Mouse (Mus musculus) CD4-positive, CD25-positive, alpha-beta regulatory T cell, adult 4 months (primary cell): ENCODE measurements around the gene Cdcp1. TPM values are rescaled to one million over a fixed set of nuclear protein-coding genes. Genes with fewer than 3 reads are reported as not detected.

Source experiments
- ATAC-seq: one replicate; pipeline ENCODE4 v1.8.0; 2017
- polyA plus RNA-seq, 2 experiments: library from polyadenylated mRNA; unstranded; fragments of 100-300 nt; shearing (Covaris generic); gene quantifications; one replicate each; pipeline ENCODE4 v1.2.1; 2017

The Cdcp1 gene
- polyA plus RNA-seq, 2 experiments from 2014 or later = 3.1 to 4.6 TPM

DNA sequence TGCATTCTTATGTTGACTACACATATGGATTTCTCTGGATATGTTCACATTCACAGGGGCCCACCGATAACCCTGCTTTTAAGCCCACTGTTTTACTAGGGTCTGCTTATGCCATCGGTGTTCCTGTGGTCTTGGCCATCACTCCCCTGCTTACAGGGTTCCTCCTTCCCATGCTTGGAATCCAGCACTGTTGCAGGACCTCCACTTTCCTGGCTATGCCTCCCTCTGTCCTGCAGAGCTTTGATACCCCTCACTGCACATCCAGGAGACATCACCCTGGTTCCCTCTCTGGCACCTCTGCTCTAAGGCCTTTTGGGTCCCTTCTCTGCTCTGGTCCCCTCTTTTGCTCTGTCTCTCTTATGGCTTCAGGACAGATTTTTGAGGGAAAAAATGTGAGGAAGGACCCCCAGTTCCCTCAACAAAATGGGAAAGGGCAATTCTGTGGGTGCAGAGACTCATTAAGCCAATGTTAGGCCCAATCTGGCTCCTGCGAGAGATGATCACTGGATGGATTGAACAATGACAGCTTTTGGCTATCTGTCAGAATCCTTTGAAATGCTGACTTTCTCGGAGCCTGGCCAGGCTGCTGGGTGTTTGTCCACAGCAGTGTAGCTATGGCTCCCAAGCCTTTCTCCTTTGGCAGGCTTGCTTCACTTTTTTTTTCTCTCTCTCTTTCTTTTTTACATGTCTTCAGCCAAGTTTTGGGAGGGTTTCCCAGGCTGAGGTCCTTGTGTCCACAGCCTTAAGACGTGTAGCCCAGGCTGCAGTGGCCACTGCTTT is 65.4 kb downstream of the Cdcp1 start, which contains the start of gene Clec3b:
Gene Clec3b (plus strand): TSS at position 706 of the 780 bp plus-strand sequence.
- no peak for ATAC-seq

DNA sequence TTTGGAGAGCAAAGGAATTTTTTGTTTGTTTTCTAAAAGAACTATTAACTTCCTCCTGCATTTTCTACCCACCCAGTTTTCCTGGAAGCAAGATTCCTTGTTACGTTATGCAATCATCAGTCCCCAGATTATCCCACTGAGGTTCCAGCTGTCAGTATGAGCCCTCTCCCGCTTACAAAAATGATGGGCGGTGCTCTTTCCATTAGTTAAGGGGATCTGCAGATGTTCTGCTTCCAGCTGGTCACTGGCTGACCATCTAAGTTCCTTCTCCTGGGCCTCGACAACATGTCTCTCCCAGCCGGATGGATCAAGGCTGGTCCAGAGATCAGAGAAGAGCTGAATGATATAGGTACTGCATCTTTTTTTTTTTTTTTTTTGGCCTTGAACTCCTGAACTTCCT is 67.4 kb downstream of the Cdcp1 start:
- ATAC-seq = no peak

DNA sequence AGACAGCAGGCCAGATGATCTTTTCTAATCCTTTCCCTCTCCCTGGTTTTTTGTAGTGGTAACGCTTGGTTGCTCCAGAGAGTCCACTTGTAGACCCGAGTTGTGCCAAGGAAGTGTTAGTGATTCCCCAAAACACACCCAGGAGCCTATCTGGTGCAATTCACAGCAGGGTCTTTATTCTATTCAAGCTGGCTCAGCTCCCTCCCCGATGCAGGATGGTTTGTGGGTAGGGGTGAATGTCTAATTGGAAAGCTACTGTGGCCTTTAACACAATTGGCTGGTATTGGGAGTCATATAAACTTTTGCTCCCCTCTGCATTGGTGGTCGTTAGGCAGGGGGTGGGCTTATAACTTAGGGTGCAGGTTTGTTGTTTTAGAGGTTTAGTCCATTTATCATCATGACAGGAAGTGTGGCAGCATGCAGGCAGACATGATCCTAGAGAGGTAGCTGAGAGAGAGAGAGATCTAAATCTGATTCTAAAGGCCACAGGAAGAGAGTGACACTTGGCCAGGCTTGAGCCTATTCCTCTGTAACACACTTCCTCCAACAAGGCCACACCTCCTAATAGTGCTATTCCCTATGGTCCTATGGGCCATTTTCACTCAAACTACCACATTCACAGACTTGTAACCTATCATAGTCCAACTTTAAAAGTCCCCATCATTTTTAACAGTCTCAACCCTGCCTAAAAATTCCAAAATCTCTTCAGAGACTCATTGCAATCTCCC is 75.8 kb downstream of the Cdcp1 start:
- ATAC-seq = no peak

DNA sequence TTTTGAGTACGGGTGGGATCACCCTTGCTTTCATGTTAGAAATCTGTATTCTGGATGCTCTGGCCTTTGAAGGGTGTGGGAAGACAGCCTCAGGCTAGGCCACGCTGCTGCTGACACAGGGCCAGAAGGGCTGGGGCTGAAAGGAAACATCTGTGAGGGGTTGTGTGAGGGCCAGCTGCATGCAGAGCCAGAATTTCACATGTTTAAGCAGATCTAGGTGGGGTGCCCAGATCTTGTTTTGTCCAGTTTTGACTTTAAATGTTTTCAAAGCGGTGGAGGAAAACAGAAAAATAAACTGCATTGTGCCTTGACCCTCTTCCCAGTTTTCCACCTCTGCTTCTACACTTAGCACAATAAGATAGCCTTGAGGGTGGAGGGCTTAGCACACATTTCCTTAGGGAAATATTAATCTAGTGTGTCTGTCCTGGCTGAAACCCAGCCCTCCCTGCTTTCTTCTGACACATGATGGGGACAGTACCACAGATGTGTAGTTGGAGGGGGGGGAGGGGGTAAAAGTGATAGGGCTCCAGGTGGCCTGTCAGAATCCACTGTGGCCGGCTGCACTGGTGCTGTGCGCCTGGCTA is 76.9 kb downstream of the Cdcp1 start:
- ATAC-seq = no peak

DNA sequence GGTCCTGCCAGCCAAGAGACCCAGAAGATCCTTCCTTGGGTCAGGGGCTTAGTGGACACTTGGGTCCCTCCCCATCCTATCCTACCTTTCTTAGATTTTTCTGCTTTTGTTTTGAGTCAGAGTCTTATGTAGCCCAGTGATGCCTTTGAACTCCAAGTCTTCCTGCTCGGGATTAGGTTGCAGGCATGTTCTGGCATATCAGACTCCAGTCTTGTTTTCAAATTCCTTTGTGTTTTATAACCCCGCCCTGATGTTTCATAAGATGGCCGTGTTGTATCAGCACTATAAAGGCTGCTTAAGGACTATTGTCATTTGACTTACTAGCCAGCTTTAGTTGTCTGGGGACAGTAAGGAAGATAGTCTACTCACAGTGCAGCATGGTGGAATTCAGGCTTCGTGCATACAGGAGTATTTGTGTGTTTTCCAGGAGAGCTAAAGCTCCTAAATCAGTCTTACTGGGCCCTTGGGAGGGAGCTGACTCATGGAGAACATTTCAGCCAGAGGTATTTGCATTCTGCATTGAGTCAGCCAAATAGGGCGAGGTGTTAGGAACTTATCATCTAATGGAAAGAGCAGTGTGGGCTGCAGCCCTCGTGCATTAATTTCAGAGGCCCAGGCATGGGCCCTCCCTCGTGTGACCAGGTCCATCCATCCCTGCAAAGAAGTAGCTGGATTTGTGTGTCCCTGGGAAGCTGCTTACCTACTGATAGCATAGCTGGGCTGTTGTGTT is 78.7 kb downstream of the Cdcp1 start:
- ATAC-seq = no peak

DNA sequence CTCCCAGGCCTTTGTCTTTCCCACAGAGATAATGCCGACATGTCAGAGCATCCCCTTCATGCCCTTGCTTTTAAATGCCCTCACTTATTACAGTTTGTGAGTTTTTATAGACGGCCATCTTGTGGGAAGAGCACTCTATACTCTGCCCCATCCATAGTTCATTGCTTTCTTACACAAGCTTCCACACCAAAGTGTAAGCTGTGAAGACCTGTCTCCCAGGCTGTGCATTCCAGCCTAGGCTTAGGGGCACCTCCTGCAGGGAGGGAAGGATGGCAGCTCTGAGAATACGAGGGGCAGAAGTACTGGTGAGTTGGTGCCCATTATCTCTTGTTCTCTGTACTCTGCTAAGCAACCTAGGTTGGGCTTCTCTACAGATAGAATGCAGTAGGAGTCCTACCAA is 82.8 kb downstream of the Cdcp1 start:
- ATAC-seq = no peak

DNA sequence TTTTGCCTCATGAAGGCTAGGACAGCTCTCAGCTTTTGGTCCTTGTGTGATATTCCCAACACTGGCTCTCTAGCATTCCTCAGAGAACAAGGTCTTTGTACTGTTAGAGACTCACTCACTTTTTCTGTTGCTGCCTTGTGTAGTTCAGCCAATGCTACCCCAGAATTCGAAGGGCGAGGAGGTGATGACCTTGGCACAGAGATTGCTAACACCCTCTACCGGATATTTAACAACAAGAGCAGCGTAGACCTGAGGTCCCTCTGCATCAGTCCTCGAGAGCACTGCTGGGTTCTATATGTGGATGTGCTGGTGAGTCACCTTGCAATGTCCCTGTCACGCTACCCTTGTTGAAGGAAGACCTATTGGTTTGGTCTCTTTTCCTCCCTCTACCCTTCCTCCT is 88.2 kb downstream of the Cdcp1 start:
- no peak for ATAC-seq

DNA sequence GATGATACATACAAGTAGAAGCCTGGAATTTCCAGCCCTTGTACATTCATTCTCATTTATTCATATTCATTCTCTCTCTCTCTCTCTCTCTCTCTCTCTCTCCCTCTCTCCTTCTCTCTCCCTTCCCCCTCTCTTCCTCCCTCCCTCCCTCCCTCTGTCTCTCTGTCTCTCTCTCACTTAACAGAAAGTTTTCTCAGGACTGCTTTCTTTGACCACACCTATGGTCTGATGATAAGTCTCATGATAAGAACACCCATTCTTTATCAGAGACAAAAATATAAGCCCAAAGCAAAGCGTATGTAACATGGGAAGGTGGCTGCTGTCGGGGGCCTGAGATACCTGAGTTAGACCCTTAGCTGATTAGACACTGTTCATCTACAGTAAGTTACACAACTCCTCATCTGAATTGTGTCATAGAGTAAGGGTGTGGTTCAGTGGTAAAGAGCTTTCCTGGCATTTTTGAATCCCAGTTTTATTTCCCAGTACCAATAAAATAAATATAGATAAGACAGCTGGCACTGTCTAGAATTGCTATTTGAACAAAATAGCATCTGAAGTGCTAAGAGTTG is 91.3 kb downstream of the Cdcp1 start:
- ATAC-seq = no peak

DNA sequence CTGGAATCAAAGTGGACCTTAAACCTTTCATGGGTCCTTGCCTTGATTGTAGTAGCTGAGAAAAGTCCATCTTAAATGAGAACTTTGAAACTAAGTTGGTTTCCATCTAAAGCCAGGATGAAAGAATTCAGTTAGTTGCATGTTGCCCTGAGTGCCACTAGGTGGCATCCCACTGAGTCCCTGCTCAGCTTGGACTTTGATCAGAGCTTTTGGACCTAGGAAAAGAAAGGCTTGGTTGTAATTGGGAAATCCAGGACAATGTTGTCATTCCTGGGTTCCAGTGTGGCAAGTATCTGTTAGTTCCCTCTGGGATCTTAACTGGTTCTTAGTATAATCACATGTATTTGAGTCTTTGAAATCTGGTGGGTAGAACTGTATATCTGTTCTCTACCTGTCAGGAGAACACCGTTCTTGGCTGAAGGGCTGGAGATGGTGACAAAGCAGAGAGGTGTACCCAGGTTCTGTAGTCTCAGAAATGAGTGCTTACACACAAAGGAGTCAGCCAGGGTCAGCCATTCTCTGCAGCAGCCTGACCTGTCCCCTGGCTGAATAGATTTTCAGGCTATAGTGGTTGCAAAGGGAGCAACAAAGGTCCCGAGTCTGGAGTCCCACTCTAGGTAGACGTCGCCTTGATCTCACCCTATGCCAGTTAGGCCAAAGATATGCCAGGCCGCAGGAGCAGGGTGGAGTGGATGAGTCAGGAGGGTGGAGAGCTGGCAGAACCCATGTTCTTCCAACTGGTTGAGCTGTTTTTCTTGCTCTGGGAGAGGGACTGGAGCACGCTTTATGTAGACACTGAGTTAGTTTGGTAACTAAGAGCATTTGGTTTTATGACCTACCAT is 92.0 kb downstream of the Cdcp1 start:
- no peak for ATAC-seq

DNA sequence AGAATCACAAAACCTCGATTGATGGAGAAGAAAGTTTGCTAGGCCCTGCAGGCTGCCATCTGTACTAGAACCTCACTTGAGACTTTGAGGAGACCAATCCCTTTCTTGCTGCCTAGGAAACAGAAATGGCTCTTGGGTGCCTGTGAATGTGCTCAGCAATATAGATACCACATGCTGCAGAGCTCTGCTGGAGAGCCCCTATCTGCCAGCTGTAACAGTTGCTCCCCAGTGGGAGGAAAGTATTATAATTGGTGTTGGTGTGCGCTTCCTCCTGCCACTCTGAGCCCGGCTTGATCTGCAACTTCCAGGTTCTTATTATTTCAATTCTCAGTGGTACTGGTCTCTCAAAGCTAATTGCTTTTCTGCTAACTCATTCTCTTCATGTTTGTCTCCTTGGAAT is 92.8 kb downstream of the Cdcp1 start:
- ATAC-seq = no peak

Other genes starting within 250 kb of the Cdcp1 start
- gene Tmem42, start 194.7 kb downstream of the Cdcp1 start, polyA plus RNA-seq = 10 to 100 TPM; 15.1 to 18.6 TPM
- 1 to 10 TPM in 1 of 2 experiments, under 1 TPM in 1; 0.83 to 1.7 TPM for gene Tgm4, start 181.3 kb downstream of the Cdcp1 start, polyA plus RNA-seq
- gene Zdhhc3, start 102.8 kb downstream of the Cdcp1 start, polyA plus RNA-seq = 10 to 100 TPM; 11.5 to 13.1 TPM
- gene Exosc7, start 102.8 kb downstream of the Cdcp1 start, polyA plus RNA-seq = 100 to 1,000 TPM; 105 to 108 TPM
- not detected for gene Clec3b, start 65.1 kb downstream of the Cdcp1 start, polyA plus RNA-seq
- gene Tmem158, start 44.7 kb upstream of the Cdcp1 start, polyA plus RNA-seq = 1 to 10 TPM in 1 of 2 experiments, not detected in 1; 1.0 TPM
- gene Lars2, start 150.9 kb upstream of the Cdcp1 start, polyA plus RNA-seq = 1,000 to 10,000 TPM in 1 of 2 experiments, 100 to 1,000 TPM in 1; 704 to 1,559 TPM